28 mouse cellular contexts compared by ENCODE assay signal in the genomic region with DNA sequence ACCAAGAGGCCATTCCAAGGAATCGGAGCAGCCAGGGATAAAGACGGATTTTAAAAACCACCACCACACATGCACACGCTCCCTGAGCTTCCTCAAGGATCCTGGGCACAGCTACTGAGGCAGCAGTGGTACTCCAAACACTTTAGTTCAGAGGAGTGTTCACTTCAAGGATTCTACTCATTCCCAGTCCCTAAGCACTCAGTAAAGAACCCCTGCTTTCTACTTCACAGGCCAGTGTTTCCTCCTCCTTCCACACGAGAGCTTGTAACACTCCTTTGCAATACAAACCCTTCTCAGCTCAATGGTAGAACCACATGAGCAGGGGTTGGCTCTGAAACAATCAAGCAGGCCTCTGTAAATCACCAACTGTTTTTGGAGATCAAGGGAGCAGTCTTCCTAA. TPM values are rescaled to one million over a fixed set of nuclear protein-coding genes. Genes with fewer than 3 reads are reported as not detected.
"Had no signal": no experiment of that assay in that cellular context is flagged by ENCODE, and none has a peak within 500 bp of the region (broad histone marks: within the 10 kb centered on the region; RNA-seq: fewer than 3 reads in every experiment).

No protein-coding gene starts in this region.

- H3K4me3 ChIP-seq: limb, embryonic 15.5 days; liver, embryonic 12.5 days; lung, embryonic 15.5 days had no signal

- H3K27ac ChIP-seq: hindbrain, postnatal 0 days; kidney, postnatal 0 days; limb, embryonic 15.5 days; liver, embryonic 12.5 days; lung, embryonic 15.5 days had no signal

- H3K9ac ChIP-seq: limb, embryonic 15.5 days; liver, embryonic 12.5 days; lung, embryonic 15.5 days had no signal

- H3K9me3 ChIP-seq: limb, embryonic 15.5 days; liver, embryonic 12.5 days; lung, embryonic 15.5 days had no signal

- H3K27me3 ChIP-seq: limb, embryonic 15.5 days; liver, embryonic 12.5 days; lung, embryonic 15.5 days had no signal

- H3K4me1 ChIP-seq: lung, embryonic 15.5 days had no signal

- ATAC-seq: hindbrain, postnatal 0 days; inflammation-experienced regulatory T-cells, adult 6 months; intestine, postnatal 0 days; liver, embryonic 12.5 days had no signal

- H3K4me2 ChIP-seq: limb, embryonic 15.5 days; liver, embryonic 12.5 days; lung, embryonic 15.5 days; midbrain, embryonic 11.5 days had no signal

- DNase-seq: kidney, adult 2 months; kidney, postnatal 36 days; midbrain, embryonic 14.5 days; thymus, adult 18-20 months; thymus, postnatal 36 days had no signal

RNA-seq across cellular contexts. Expression of a gene that starts 50.7 kb away (rescaled TPM):
- total RNA-seq: hindbrain, postnatal 0 days; layer of hippocampus, postnatal 14 days; left cerebral cortex, adult 18-20 months; left cerebral cortex, postnatal 25 days; megakaryocyte progenitor cell, adult 5-6 weeks; megakaryocyte-erythroid progenitor cell, adult 5-6 weeks; midbrain, postnatal 0 days had no signal
- polyA plus RNA-seq: hindbrain, postnatal 0 days; inflammation-experienced regulatory T-cells, adult 6 months; intestine, postnatal 0 days; kidney, adult 2 months; kidney, embryonic 14.5 days; kidney, postnatal 0 days; limb, embryonic 11.5 days; limb, embryonic 15.5 days; liver, embryonic 12.5 days; liver, embryonic 16.5 days; lung, embryonic 15.5 days; midbrain, embryonic 11.5 days; midbrain, embryonic 14.5 days; midbrain, postnatal 0 days; neural tube, embryonic 11.5 days; neural tube, embryonic 14.5 days; small intestine, adult 2 months; spleen, adult 2 months; stomach, embryonic 16.5 days; urinary bladder, adult 2 months had no signal
